Mouse (Mus musculus) intestine, embryonic 16.5 days (tissue): ENCODE data around the gene Zfp189. TPM values are rescaled to one million over a fixed set of nuclear protein-coding genes. Genes with fewer than 3 reads are reported as not detected.
A peak's percentile ranks its signal among the peaks of the same experiment; 100 is the strongest.

ENCODE experiments used
- ATAC-seq: fragments of 200-750 bp; cut with Nextera tagmentation; 2 replicates; pipeline ENCODE4 v1.8.0; 2017; ENCODE audit warnings: moderate TSS enrichment, moderate library complexity
- H3K27ac ChIP-seq: fragments of 300-500 bp; sonication (generic); 2 replicates; pipeline ENCODE4 v1.5.1; 2014; ENCODE audit warnings: mild to moderate bottlenecking, low read length
- H3K27me3 ChIP-seq: fragments of 300-500 bp; sonication (generic); replicated peaks from 2 replicates; pipeline ENCODE4 v1.6.1; 2014; ENCODE audit warnings: low read length, control low read depth, mixed read lengths; ENCODE audit not compliant: control insufficient read depth, insufficient read depth
- H3K36me3 ChIP-seq: fragments of 300-500 bp; sonication (generic); 2 replicates; pipeline ENCODE4 v1.6.1; 2014; ENCODE audit warnings: low read length, control low read depth; ENCODE audit not compliant: control insufficient read depth, insufficient read depth
- H3K4me1 ChIP-seq: fragments of 300-500 bp; sonication (generic); 2 replicates; pipeline ENCODE4 v1.6.1; 2014; ENCODE audit warnings: low read length, control low read depth, mixed read lengths; ENCODE audit not compliant: control insufficient read depth, insufficient read depth
- H3K4me2 ChIP-seq: fragments of 300-500 bp; sonication (generic); 2 replicates; pipeline ENCODE4 v1.6.1; 2014; ENCODE audit warnings: low read depth, low read length, control low read depth
- H3K4me3 ChIP-seq: fragments of 300-500 bp; sonication (generic); 2 replicates; pipeline ENCODE4 v1.5.1; 2014; ENCODE audit warnings: mild to moderate bottlenecking, low read length
- H3K9ac ChIP-seq: fragments of 300-500 bp; sonication (generic); 2 replicates; pipeline ENCODE4 v1.6.1; 2014; ENCODE audit warnings: low read depth, low read length
- H3K9me3 ChIP-seq: fragments of 300-500 bp; sonication (generic); 2 replicates; pipeline ENCODE4 v1.6.1; 2016; ENCODE audit warnings: low read length, control low read depth; ENCODE audit not compliant: control insufficient read depth
- WGBS: fragments of 180-500 bp; shearing (Covaris S2); extraction: QIAGEN DNeasy Blood & Tissue Kit; methylation state at CpG from one replicate; pipeline ENCODE4 v1.1.7; 2014; 5-methylcytosine and 5-hydroxymethylcytosine counted together
- polyA plus RNA-seq: library from polyadenylated mRNA; unstranded; fragments of >200 nt; fragmentation: Nextera tagmentation; extraction: Ambion mirVana; gene quantifications from 2 replicates; pipeline ENCODE4 v1.2.1, GENCODE M21; 2015

The Zfp189 gene
- polyA plus RNA-seq, 1 experiment from 2014 or later = 4.8 TPM

GRCm38 (mm10) chr4:49549383-49549782 lies 28.4 kb downstream of the Zfp189 start, which contains the start of gene Aldob:
Aldob (minus strand) TSS chr4:49549546.
- peak; percentile 86 for ATAC-seq
- no peaks in the 10 kb centered on the region for H3K27me3 ChIP-seq
- H3K4me1 ChIP-seq = no peaks in the 10 kb centered on the region
- H3K9ac ChIP-seq = peak within 1 kb of the TSS; percentile 66
- H3K4me3 ChIP-seq = peak within 1 kb of the TSS; percentile 50
- WGBS = 26% methylated on average over 3 of the region's 3 CpGs
- H3K4me2 ChIP-seq = peak within 1 kb of the TSS; percentile 46
- 0 out of 2 replicates have a peak, but pooled peaks cover 2% of the 10 kb centered on the region for H3K36me3 ChIP-seq
- H3K27ac ChIP-seq = peak within 1 kb of the TSS; percentile 91
- no peaks in the 10 kb centered on the region for H3K9me3 ChIP-seq

DNA sequence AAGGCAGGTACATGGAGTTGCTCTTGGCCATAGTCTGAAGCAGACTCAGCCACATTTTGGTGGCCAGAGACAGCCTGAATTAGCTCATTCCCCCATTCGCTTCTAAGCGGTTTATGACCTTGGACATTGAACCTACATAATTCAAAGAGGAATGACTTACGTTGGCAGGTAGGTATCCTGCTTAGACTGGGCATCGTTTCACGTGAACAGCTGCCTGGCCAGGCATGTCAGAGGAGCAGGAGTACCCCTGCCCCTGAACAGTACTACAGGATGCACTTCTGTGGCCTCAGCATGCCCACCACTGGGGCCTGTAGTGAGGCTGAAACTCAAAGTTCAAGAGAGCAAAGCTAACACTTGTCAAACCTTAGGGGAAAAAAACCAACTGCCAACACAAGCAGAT lies 32.4 kb downstream of the Zfp189 start:
- H3K4me3 ChIP-seq = no peak overlapping the region
- no peaks in the 10 kb centered on the region for H3K27me3 ChIP-seq
- H3K9me3 ChIP-seq = no peaks in the 10 kb centered on the region
- 0 out of 2 replicates have a peak overlapping the region, but pooled peaks have one; percentile 23 for H3K27ac ChIP-seq
- no peaks in the 10 kb centered on the region for H3K4me1 ChIP-seq
- H3K36me3 ChIP-seq = no peaks in the 10 kb centered on the region
- 51% methylated on average over 5 of the region's 5 CpGs for WGBS
- no peak overlapping the region for H3K4me2 ChIP-seq
- H3K9ac ChIP-seq = peak overlapping the region; percentile 18; the same call in 1 of the 2 replicates
- peak; percentile 33 for ATAC-seq

- WGBS = 91% methylated on average over 7 of the region's 7 CpGs
- no peak overlapping the region for H3K4me2 ChIP-seq
- no peak overlapping the region for H3K9ac ChIP-seq
- no peak overlapping the region for H3K4me3 ChIP-seq
- no peaks in the 10 kb centered on the region for H3K4me1 ChIP-seq
- H3K9me3 ChIP-seq = no peaks in the 10 kb centered on the region
- H3K27ac ChIP-seq = peak overlapping the region; percentile 48; the same call in 1 of the 2 replicates
- no peak for ATAC-seq
- no peaks in the 10 kb centered on the region for H3K27me3 ChIP-seq
- H3K36me3 ChIP-seq = no peaks in the 10 kb centered on the region
Measured at GRCm38 (mm10) chr4:49557375-49557774, 36.4 kb downstream of the Zfp189 start.

DNA sequence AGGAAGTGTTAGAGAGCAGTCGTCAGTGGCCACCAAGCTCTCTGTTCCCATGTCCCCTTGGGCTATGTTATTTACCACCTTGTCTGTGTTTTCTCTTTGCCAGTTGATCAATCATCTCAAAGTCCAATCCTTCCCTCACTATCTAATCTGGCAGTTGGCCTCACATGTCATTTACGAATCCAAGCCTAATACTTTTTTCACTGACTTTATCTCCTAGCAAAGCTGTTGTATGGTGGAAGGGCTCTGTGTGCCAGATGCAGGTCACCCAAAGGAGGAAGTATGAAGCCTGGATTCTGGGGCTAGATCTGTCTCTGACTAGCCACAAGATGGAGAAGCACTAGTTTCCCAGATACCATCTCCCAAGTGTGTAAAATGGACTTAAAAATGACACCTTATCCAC lies 37.2 kb downstream of the Zfp189 start:
- Histone ChIP-seq H3K27me3 (no peaks in the 10 kb centered on the region), H3K4me3 (no peak overlapping the region), H3K36me3 (no peaks in the 10 kb centered on the region), H3K27ac (peak overlapping the region; percentile 53; the same call in 1 of the 2 replicates), H3K9ac (no peak overlapping the region), H3K4me2 (no peak overlapping the region), H3K9me3 (no peaks in the 10 kb centered on the region), H3K4me1 (no peaks in the 10 kb centered on the region)
- WGBS = 66% methylated on average over 2 of the region's 2 CpGs
- ATAC-seq = peak; percentile 67

GRCm38 (mm10) chr4:49559915-49560772 lies 39.2 kb downstream of the Zfp189 start:
- Histone ChIP-seq H3K9ac (no peak overlapping the region), H3K36me3 (no peaks in the 10 kb centered on the region), H3K4me3 (no peak overlapping the region), H3K27ac (no peak overlapping the region), H3K27me3 (no peaks in the 10 kb centered on the region), H3K9me3 (no peaks in the 10 kb centered on the region), H3K4me1 (no peaks in the 10 kb centered on the region), H3K4me2 (no peak overlapping the region)
- 69% methylated on average over 20 of the region's 20 CpGs for WGBS
- peak; percentile 78 for ATAC-seq

DNA sequence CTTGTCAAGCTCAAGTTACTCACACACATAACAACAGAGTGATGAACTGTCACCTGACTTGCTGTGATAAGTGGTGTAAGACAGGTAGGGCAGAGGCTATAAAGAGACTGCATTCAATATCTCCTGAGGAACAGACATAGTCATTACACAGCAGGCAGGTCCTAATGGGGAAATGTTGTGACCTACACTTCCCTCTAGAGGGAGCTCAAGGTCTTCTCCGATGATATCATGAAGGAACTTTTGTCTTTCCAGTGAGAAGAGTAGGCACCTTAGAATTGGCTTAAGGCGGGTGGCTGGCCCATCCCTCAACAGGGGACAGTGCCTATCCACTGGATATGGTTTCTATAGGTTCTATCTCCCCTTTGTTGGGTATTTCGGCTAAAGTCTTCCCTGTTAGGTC lies 46.6 kb downstream of the Zfp189 start:
- no peak overlapping the region for H3K9ac ChIP-seq
- no peaks in the 10 kb centered on the region for H3K36me3 ChIP-seq
- no peaks in the 10 kb centered on the region for H3K27me3 ChIP-seq
- no peak overlapping the region for H3K4me2 ChIP-seq
- WGBS = 17% methylated on average over 3 of the region's 3 CpGs
- no peaks in the 10 kb centered on the region for H3K9me3 ChIP-seq
- no peaks in the 10 kb centered on the region for H3K4me1 ChIP-seq
- H3K27ac ChIP-seq = no peak overlapping the region
- H3K4me3 ChIP-seq = no peak overlapping the region
- peak; percentile 89 for ATAC-seq

GRCm38 (mm10) chr4:49572194-49572593 lies 51.2 kb downstream of the Zfp189 start:
- Histone ChIP-seq H3K27me3 (no peaks in the 10 kb centered on the region), H3K4me2 (no peak overlapping the region), H3K9me3 (no peaks in the 10 kb centered on the region), H3K4me3 (no peak overlapping the region), H3K36me3 (no peaks in the 10 kb centered on the region), H3K9ac (no peak overlapping the region), H3K27ac (no peak overlapping the region), H3K4me1 (no peaks in the 10 kb centered on the region)
- WGBS = 70% methylated on average over 4 of the region's 4 CpGs
- peak; percentile 84 for ATAC-seq

Other genes with a start within 250 kb of the Zfp189 start
- not detected in 2 replicates for gene Acnat2, start 113.0 kb upstream of the Zfp189 start, polyA plus RNA-seq
- gene Acnat1, start 47.3 kb upstream of the Zfp189 start, polyA plus RNA-seq = 5.7 and 6.8 TPM in 2 replicates
- gene Baat, start 14.6 kb upstream of the Zfp189 start, polyA plus RNA-seq = 0.20 and 0.53 TPM in 2 replicates
- gene Mrpl50, start 83 bp upstream of the Zfp189 start, polyA plus RNA-seq = 90.7 and 98.9 TPM in 2 replicates
- gene Aldob, start 28.4 kb downstream of the Zfp189 start, polyA plus RNA-seq = 572 and 696 TPM in 2 replicates
- gene Tmem246, start 76.7 kb downstream of the Zfp189 start, polyA plus RNA-seq = 21.5 and 22.6 TPM in 2 replicates
- gene Rnf20, start 110.8 kb downstream of the Zfp189 start, polyA plus RNA-seq = 24.4 and 25.7 TPM in 2 replicates
- gene Ppp3r2, start 160.8 kb downstream of the Zfp189 start, polyA plus RNA-seq = 0.07 and 0.09 TPM in 2 replicates